Mouse (Mus musculus) midbrain, embryonic 16.5 days (tissue): ENCODE measurements around the gene Txnip. TPM values are rescaled to one million over a fixed set of nuclear protein-coding genes. Genes with fewer than 3 reads are reported as not detected.

Experiments used
- ATAC-seq: fragments of 200-750 bp; cut with Nextera tagmentation; 2 replicates; pipeline ENCODE4 v1.8.0; 2017; ENCODE audit warnings: moderate TSS enrichment
- H3K27ac ChIP-seq: fragments of 300-500 bp; sonication (generic); 2 replicates; pipeline ENCODE4 v1.5.1; 2014; ENCODE audit warnings: mild to moderate bottlenecking, low read length, mixed read lengths
- H3K27me3 ChIP-seq: fragments of 300-500 bp; sonication (generic); 2 replicates; pipeline ENCODE4 v1.6.1; 2014; ENCODE audit warnings: low read depth, low read length, mixed read lengths; ENCODE audit not compliant: control insufficient read depth, insufficient read depth
- H3K36me3 ChIP-seq: fragments of 300-500 bp; sonication (generic); 2 replicates; pipeline ENCODE4 v1.6.1; 2014; ENCODE audit warnings: mild to moderate bottlenecking, low read length, moderate library complexity, mixed read lengths; ENCODE audit not compliant: control insufficient read depth, insufficient read depth
- H3K4me1 ChIP-seq: fragments of 300-500 bp; sonication (generic); 2 replicates; pipeline ENCODE4 v1.6.1; 2014; ENCODE audit warnings: mild to moderate bottlenecking, low read length, mixed read lengths; ENCODE audit not compliant: control insufficient read depth, insufficient read depth
- H3K4me2 ChIP-seq: fragments of 300-500 bp; sonication (generic); 2 replicates; pipeline ENCODE4 v1.6.1; 2014; ENCODE audit warnings: mild to moderate bottlenecking, low read length, mixed read lengths
- H3K4me3 ChIP-seq: fragments of 300-500 bp; sonication (generic); 2 replicates; pipeline ENCODE4 v1.5.1; 2014; ENCODE audit warnings: low read depth, mild to moderate bottlenecking, low read length, moderate library complexity, mixed read lengths
- H3K9ac ChIP-seq: fragments of 300-500 bp; sonication (generic); 2 replicates; pipeline ENCODE4 v1.6.1; 2014; ENCODE audit warnings: low read depth, low read length, mixed read lengths
- H3K9me3 ChIP-seq: fragments of 300-500 bp; sonication (generic); replicated peaks from 2 replicates; pipeline ENCODE4 v1.6.1; 2014; ENCODE audit warnings: mild to moderate bottlenecking, low read length, mixed read lengths; ENCODE audit not compliant: control insufficient read depth, poor library complexity, severe bottlenecking
- WGBS: fragments of 180-500 bp; shearing (Covaris S2); extraction: QIAGEN DNeasy Blood & Tissue Kit; methylation state at CpG from one replicate; pipeline ENCODE4 v1.1.7; 2014; 5-methylcytosine and 5-hydroxymethylcytosine counted together
- polyA plus RNA-seq: library from polyadenylated mRNA; unstranded; fragments of >200 nt; fragmentation: Nextera tagmentation; extraction: Ambion mirVana; gene quantifications from 2 replicates; pipeline ENCODE4 v1.2.1, GENCODE M21; 2015

Txnip gene
- polyA plus RNA-seq, 1 experiment from 2014 or later = 41.5 TPM

- no peaks in the 10 kb centered on the region for H3K9me3 ChIP-seq
- peak; percentile 81 for ATAC-seq
- H3K4me1 ChIP-seq = peaks cover 7% of the 10 kb centered on the region
- H3K9ac ChIP-seq = no peak within 1 kb of the TSS
- H3K4me2 ChIP-seq = peak within 1 kb of the TSS; percentile 37
- H3K27me3 ChIP-seq = 0 out of 2 replicates have a peak, but pooled peaks cover 2% of the 10 kb centered on the region
- H3K4me3 ChIP-seq = no peak within 1 kb of the TSS
- WGBS = 31% methylated on average over 17 of the region's 17 CpGs
- H3K36me3 ChIP-seq = no peaks in the 10 kb centered on the region
- H3K27ac ChIP-seq = peak within 1 kb of the TSS; percentile 53; the same call in 1 of the 2 replicates
Observed at GRCm38 (mm10) chr3:96576690-96577541, 19.2 kb downstream of the Txnip start, which contains the start of gene Gm16253. Gm16253 (plus strand) TSS chr3:96576984.

- 81% methylated on average over 4 of the region's 4 CpGs for WGBS
- no peak overlapping the region for H3K4me3 ChIP-seq
- no peak for ATAC-seq
- H3K27ac ChIP-seq = no peak overlapping the region
- H3K4me2 ChIP-seq = no peak overlapping the region
- no peak overlapping the region for H3K9ac ChIP-seq
- H3K9me3 ChIP-seq = no peaks in the 10 kb centered on the region
- peaks cover 7% of the 10 kb centered on the region for H3K4me1 ChIP-seq
- H3K27me3 ChIP-seq = 0 out of 2 replicates have a peak, but pooled peaks cover 2% of the 10 kb centered on the region
- H3K36me3 ChIP-seq = no peaks in the 10 kb centered on the region
Observed at GRCm38 (mm10) chr3:96577566-96577965, 19.8 kb downstream of the Txnip start.

- no peak overlapping the region for H3K4me3 ChIP-seq
- no peak overlapping the region for H3K9ac ChIP-seq
- no peaks in the 10 kb centered on the region for H3K36me3 ChIP-seq
- H3K4me1 ChIP-seq = peaks cover 7% of the 10 kb centered on the region
- ATAC-seq = no peak
- no peak overlapping the region for H3K4me2 ChIP-seq
- 81% methylated on average over 12 of the region's 12 CpGs for WGBS
- H3K27me3 ChIP-seq = 0 out of 2 replicates have a peak, but pooled peaks cover 2% of the 10 kb centered on the region
- no peaks in the 10 kb centered on the region for H3K9me3 ChIP-seq
- no peak overlapping the region for H3K27ac ChIP-seq
Observed at GRCm38 (mm10) chr3:96578561-96579238, 20.9 kb downstream of the Txnip start.

DNA sequence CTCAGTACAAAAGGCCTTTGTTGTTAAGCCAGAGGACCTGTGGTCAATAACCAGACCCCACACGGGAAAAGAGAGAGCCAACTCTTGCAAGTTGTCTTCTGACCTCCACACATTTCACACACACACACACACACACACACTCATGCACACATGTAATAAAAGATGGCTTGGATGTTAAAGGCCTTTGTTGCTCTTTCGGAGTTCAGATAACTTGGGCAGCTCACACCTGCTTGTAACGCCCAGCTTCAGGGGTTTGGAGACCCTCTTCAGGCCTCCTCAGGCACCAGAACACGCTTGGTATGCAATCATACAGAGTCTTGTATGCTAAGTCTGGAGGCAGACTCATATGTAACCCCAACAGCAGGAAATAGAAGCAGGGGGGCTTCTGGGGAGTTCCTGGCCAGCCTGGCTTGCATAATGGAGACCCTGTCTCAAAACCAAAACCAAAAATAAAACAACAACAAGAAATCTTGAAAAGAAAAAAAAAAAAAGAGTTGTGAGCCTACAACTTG, 21.5 kb downstream of the Txnip start:
- ATAC-seq = no peak
- H3K4me2 ChIP-seq = no peak overlapping the region
- H3K9ac ChIP-seq = no peak overlapping the region
- H3K9me3 ChIP-seq = no peaks in the 10 kb centered on the region
- no peak overlapping the region for H3K4me3 ChIP-seq
- 0 out of 2 replicates have a peak, but pooled peaks cover 2% of the 10 kb centered on the region for H3K27me3 ChIP-seq
- peaks cover 7% of the 10 kb centered on the region for H3K4me1 ChIP-seq
- no peaks in the 10 kb centered on the region for H3K36me3 ChIP-seq
- WGBS = 72% methylated on average over 4 of the region's 4 CpGs
- no peak overlapping the region for H3K27ac ChIP-seq

DNA sequence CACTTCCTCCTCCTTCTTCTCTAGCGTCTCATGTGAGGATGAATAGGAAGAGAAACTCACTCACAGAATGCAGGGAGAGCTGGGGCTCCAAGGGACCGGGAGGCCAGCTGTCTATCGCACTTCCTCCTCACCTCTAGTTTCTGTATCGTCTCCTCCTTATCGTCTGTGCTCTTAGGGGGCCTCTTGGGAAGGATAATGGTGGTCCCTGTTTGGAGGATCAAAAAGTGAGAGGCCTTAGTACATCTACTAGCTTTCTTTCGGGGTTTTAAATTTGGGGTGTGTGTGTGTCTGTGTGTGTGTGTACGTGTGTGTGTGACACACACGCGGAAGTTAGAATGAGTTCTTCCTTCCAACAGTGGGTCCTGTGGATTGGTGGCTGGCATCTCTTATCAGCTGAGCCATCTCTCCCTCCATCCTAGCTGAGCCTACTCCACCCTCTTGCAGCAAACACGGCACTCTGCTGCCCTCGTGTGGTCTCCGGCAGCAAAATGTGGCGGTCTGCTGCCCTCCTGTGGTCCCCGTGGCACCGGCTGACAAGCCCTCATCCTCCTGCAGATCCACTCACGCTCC, 22.2 kb downstream of the Txnip start:
- ATAC-seq = peak; percentile 74
- H3K4me1 ChIP-seq = peaks cover 7% of the 10 kb centered on the region
- H3K36me3 ChIP-seq = no peaks in the 10 kb centered on the region
- no peaks in the 10 kb centered on the region for H3K9me3 ChIP-seq
- H3K9ac ChIP-seq = peak overlapping the region; percentile 69
- H3K27ac ChIP-seq = peak overlapping the region; percentile 65; the same call in 1 of the 2 replicates
- peak overlapping the region; percentile 40 for H3K4me3 ChIP-seq
- H3K4me2 ChIP-seq = peak overlapping the region; percentile 68
- 12% methylated on average over 16 of the region's 16 CpGs for WGBS
- 0 out of 2 replicates have a peak, but pooled peaks cover 2% of the 10 kb centered on the region for H3K27me3 ChIP-seq

DNA sequence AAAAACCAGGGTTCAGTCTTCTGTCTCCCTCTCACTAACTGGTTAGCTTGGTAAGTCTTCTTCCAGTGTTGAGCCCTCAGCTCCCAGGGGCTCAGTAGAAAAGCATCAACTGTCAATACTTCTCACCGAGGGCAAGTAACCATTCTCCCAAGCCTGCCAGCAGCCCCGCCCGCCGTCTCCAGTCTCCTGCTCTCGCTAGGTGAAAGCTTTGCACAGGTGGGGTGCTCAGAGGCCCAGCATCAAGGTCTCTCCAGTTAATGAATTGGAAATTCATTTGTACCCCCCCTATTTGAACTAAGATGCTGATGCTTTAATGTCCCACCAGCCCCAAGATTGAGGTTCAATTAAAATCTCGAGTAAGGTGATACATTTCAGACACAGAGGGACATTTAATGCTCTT, 23.4 kb downstream of the Txnip start:
- Histone ChIP-seq H3K9me3 (no peaks in the 10 kb centered on the region), H3K36me3 (no peaks in the 10 kb centered on the region), H3K4me1 (peaks cover 7% of the 10 kb centered on the region), H3K4me3 (no peak overlapping the region), H3K27me3 (0 out of 2 replicates have a peak, but pooled peaks cover 2% of the 10 kb centered on the region), H3K27ac (no peak overlapping the region), H3K9ac (no peak overlapping the region; the same call in 1 of the 2 replicates), H3K4me2 (no peak overlapping the region; the same call in 1 of the 2 replicates)
- WGBS = 50% methylated on average over 6 of the region's 6 CpGs
- no peak for ATAC-seq

- H3K36me3 ChIP-seq = no peaks in the 10 kb centered on the region
- H3K4me2 ChIP-seq = no peak overlapping the region
- H3K27me3 ChIP-seq = 0 out of 2 replicates have a peak, but pooled peaks cover 2% of the 10 kb centered on the region
- peaks cover 7% of the 10 kb centered on the region for H3K4me1 ChIP-seq
- no peak overlapping the region for H3K9ac ChIP-seq
- H3K9me3 ChIP-seq = no peaks in the 10 kb centered on the region
- H3K27ac ChIP-seq = no peak overlapping the region
- 86% methylated on average over 16 of the region's 16 CpGs for WGBS
- ATAC-seq = no peak
- no peak overlapping the region for H3K4me3 ChIP-seq
Observed at GRCm38 (mm10) chr3:96581771-96582515, 24.2 kb downstream of the Txnip start.

GRCm38 (mm10) chr3:96583386-96583785, 25.6 kb downstream of the Txnip start:
- H3K4me2 ChIP-seq = no peak overlapping the region
- H3K36me3 ChIP-seq = no peaks in the 10 kb centered on the region
- 0 out of 2 replicates have a peak, but pooled peaks cover 2% of the 10 kb centered on the region for H3K27me3 ChIP-seq
- no peak overlapping the region for H3K4me3 ChIP-seq
- no peaks in the 10 kb centered on the region for H3K9me3 ChIP-seq
- no peak overlapping the region for H3K9ac ChIP-seq
- no peak overlapping the region for H3K27ac ChIP-seq
- peaks cover 7% of the 10 kb centered on the region for H3K4me1 ChIP-seq
- no peak for ATAC-seq
- WGBS = 94% methylated on average over 5 of the region's 5 CpGs
